Mouse (Mus musculus) thymus, adult 2 months (tissue): ENCODE data around the gene Kazald1.

Experiments
- CTCF ChIP-seq: fragments of 200-500 bp; IDR thresholded peaks from 2 replicates; pipeline ENCODE4 v1.5.1; 2012; ENCODE audit warnings: mild to moderate bottlenecking, control low read depth, low read length, moderate library complexity, borderline replicate concordance; ENCODE audit not compliant: control insufficient read depth, poor library complexity, insufficient read depth; ENCODE audit errors: extremely low read depth
- POLR2A ChIP-seq: fragments of 200-500 bp; IDR thresholded peaks from 2 replicates; pipeline ENCODE4 v1.6.1; 2012; ENCODE audit warnings: mild to moderate bottlenecking, low read length, control low read depth, moderate library complexity; ENCODE audit not compliant: control insufficient read depth, poor library complexity, insufficient read depth; ENCODE audit errors: extremely low read depth

DNA sequence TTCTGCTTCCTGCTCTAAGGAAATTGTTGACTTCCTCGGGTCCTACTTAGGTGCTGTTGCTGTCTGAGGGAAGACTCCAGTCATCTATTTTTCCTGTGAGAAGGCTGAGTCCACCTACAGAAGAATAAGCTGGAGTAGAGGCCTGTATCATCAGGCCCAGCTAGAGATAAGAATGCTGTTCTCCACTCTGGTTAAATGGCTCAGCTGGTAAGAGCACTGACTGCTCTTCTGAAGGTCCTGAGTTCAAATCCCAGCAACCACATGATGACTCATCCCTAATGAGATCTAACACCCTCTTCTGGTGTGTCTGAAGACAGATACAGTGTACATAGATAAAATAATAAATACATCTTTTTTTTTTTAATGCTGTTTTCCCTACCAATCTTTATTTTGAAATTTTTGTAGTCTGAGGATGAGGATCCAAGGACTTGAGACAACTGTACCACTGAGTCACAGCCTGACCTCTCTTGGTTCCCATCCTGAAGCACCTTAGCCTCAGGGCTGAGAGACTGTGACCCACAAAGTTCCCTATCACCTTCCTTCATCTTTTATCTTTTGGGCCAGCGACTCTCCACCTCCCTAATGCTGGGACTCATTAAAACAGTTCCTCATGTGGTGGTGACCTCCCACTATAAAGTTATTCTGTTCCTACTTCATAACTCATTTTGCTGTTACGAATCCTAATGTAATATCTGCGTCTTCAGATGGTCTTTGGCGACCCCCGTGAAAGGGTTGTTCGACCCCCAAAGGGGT, 7.1 kb upstream of the Kazald1 start:
- TF ChIP-seq CTCF (no peak), POLR2A (no peak)
